Mouse (Mus musculus) testis, postnatal 10 days (tissue): ENCODE data around the gene Peli3.
A peak's percentile ranks its signal among the peaks of the same experiment; 100 is the strongest.
"Not testable (repeated sequence)": the region's sequence is repeated elsewhere in the genome, so short reads cannot be mapped to it uniquely, and the experiment has no call there.

Source experiments
- DNase-seq: peaks from one replicate; pipeline ENCODE4 v3.0.0; 2021; ENCODE audit warnings: low spot score

Peli3 gene

DNA sequence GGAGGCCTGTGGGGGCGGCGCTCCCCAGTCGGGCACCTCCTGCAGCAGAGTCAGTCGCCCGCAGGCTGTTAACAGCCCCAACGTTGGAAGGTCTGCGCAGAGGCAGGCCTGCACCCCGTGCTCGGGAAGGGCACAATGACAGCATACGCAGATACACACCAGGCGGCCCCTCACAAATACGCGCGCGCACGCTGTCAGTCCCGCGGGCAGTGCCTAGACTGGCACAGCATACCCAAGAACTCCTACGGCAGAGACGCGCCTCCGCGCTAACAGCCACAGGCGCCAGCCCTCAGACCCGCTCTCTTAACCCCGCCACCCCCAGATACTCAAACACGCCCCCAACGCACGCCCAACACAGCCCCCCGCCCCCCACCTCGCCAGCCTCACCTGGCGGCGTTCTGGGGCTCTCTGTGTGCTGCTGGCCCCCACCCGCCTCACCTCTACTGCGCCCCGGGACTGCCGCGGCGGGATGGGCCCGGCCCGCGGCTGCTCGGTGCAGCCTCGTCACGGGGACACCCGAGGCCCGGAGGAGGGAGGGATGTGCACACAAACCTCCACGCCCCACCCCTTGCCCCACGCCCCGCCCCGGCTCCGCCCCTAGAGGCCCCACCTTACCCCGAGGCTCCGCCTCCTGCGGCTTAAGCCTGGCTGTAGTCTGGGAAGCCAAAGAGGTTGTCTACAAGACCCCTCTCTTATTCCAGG is at the start of gene Peli3:
TSS of gene Peli3 (minus strand) at position 577 of the 702 bp plus-strand sequence.
- peak; percentile 93 for DNase-seq

DNA sequence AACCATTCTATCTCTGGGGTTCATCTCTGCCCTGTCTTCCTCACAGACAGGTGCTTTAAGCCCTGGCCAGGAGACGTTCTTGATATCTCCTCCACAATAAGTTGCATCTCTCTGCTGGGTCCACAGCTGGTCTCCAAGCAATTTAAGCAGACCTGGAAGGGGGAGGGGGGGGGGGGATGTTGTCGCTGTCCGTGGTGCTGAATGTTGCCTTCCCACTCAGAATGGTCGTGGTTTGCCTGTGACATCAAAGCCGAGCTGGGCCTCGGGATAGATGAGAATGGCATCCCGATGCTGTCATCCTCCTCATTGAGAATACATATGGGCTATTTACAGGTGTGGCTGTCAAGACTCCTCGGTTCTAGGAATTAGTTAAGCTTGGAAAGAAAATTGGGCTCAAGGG is 49.4 kb upstream of the Peli3 start:
- no peak for DNase-seq

DNA sequence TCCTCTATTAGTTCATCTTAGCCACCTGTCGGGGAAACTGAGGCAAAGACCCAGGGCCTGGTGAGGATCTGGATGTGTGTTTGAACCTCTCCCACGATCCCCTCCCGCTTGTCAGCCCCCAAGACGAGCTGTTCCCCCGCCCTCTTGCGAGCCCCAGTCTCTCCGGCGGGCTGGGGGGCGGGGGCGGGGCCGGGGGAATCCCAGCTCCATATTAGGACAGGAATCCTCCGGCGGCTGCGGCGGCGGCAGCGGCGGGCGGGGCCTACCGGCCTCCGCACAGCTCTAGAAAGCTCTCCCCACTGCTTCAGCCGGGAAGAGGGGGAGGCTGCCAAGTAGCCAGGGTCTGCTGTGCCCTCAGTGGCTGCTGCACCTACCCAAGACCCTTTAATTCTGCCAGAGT is 47.8 kb upstream of the Peli3 start:
- DNase-seq = no peak

DNA sequence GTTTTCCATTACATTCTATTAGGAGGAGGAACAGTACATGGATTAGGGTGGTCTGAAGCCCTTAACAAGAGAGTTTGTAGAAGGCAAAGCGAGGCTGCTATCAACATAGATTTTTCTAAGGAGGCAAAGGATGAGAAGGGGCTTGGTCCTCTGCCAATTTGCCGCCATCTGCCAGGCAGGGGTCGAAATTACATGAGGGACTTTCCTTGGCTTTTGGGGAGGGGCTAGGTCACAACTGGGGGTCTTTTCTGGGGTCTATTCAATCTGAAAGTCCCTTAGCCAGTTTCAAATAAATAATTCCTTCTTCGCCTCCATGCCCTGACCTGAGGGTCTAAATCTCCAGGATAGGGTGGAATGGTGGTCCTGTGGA is 47.3 kb upstream of the Peli3 start, which contains the start of gene Npas4:
TSS of gene Npas4 (minus strand) at position 61 of the 370 bp plus-strand sequence.
- no peak for DNase-seq

DNA sequence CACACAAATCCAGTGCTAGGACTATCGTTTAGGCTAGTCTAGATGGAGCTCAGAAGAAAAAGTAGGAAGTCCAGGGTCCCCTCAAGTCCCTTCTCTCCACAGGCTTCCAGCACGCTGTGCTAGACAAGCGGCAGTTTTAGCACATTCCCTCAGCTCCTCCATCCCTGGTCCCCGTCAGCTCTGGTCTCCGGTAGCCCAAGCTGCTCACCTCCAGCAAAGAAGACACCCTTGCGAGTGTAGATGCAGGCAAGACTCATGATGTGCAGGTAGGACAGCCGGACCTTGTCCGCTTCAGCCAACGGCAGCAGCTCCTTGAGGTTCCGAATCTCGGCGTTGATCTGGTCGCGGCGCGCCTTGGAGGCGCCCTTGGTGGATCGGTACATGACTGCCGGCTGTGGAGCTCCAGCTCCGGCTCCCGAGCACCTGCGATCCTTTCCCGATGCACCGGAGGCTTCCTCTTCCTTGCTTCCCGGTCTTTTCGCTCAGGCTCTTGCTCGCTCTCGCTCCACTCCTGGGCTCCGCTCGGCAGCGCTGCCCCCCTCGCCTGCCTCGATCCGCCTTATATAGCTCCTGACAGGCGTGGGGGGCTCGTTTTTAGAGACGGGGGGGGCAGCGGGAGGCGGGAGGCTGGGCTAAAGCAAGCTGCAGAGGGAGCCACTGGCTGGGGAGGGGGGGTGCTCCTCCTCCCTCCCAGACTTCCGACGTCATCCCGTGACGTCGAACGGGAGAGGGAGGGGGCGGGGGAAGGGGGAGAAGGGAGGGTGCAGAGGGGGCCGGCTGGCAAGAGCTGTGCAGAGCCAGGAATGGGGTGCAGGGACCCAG is 46.7 kb upstream of the Peli3 start:
- DNase-seq = no peak

DNA sequence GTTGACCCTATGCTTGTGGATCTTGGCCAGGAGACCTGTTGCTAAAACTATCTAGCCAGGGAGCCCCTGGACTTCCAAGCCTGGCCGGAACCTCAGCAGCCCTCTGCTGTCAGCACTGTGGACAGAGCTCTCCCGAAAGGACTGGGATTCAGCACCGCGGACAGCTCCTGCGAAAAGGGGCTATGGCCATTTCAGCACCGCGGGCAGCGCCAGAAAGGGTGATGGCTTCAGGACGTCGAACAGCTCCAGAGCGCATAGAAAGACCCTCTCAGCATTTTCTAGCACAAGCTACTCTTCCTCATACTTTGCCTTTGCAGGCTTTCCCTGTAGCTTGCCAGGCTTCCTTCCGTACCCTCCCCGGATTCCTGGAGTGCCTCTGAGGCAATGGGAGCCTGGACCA is 46.1 kb upstream of the Peli3 start:
- peak; percentile 99 for DNase-seq

DNA sequence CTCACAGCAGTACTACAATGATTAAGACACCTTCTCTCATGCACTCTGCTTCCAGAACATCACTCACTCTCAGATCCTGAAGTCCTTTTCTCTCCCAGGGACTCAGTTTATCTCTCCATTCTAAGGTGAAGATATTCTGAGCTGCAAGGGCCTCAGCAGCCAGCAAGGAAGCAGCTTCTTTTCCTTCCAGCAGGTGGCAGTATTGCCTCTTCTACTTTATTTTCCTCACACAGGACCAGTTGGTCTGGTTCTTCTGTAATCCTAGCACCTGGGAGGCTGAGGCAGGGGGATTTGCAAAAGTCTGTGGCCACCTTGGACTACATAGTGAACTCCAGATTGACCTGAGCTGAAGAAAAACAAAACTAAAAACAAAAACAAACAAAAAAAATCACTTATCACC is 38.8 kb upstream of the Peli3 start:
- DNase-seq = no peak

DNA sequence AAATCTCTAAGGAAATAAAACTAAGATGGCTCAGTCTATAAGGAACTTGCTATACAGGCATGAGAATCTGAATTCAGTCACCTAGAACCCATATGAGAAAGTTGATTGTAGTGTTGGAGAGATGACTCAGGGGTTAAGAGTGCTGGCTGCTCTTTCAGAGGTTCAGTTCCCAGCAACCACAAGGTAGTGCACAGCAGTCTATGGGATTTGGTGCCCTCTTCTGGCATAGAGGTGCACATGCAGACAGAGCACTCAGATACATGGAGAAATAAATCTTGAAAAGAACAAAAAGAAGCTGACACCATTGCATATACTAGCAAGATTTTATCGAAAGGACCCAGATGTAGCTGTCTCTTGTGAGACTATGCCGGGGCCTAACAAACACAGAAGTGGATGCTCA is 25.3 kb upstream of the Peli3 start:
- DNase-seq = no peak

DNA sequence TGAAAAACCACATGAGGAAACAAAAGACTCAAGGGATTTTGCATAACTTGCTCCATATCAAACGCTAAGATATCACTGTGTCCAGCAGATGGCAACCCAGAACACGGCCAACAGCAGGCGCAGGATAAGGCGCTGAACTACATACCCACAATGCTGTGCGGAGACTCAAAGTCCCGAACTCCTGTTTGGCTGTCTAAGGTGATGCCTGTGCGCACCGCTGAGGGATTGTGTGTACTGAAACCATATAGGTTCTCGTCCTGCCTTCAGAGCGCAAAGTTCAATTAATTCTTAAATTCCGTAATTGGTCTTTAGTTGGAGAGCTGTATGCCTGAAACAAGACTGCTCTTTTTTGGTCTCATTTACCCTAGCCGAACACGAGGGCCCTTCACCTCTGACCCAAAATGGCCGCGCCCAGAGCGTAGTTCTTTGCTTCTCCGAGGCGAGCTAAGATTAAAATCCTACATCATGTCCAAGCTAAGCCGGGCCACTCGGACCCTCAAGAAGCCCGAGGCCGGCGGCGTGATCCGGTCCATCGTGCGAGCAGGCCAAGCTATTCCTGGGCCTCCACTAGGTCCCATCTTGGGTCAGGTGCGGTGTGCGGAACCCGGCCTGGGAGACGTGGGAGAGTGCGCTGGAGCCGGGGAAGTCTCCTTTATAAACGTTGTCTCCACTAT is 19.1 kb upstream of the Peli3 start, which contains the start of gene Mrpl11:
TSS of gene Mrpl11 (plus strand) at position 220 of the 674 bp plus-strand sequence.
- DNase-seq = peak; percentile 91

DNA sequence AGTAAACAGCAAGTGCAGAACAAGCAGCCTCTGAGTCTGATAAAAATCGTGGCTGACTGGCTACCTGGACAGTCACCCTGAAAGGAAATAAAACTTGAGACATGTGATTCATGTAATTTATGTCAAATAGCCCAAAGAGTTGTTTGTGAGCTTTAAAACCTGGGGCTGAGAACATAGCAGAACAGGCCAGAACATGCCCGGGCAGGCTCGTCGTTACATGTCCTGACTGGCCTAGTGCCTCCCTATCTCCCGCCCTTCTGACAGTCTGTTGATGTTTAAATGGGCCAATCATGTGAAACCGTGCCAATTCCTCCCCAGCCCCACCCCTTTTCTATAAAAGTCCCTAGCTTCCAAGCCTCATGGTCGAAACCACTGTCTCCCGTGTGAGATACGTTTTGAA is 5.7 kb upstream of the Peli3 start:
- not testable (repeated sequence) for DNase-seq

DNA sequence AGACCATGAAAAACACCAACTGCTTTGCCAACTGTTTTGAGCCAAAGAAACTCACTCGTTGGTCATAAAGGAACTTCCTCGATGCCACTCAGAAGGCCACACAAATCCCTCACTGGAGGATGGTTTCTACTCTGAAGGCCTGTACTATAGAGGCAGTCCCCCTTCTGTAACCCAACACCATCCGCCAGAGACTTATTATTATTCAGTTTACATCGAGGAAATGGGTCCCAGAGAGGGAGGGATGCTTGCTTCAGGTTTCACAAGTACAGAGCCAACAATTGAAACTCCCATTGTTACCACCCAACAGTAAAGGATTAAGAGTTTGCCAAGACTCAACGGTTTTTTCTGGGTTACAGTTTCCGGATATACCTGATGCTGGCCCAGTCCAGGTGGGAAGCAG is 2.6 kb upstream of the Peli3 start:
- DNase-seq = no peak

DNA sequence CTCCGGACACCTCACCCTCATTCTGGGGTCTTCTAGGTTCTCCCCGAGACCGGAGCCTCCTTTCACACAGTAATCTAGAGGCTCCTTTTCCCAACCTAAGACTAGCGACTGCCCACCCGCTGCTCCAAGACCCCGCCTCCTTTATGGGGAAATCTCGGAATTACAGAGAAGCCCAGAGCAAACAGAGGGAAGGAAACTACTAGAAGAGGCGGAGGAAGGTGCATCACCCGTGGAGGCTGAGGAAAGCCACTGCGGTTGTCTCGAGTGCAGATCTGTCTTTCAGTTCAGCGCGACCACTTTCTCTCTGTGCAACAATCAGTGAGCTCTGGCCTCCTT is 294 bp upstream of the Peli3 start:
- DNase-seq = no peak

DNA sequence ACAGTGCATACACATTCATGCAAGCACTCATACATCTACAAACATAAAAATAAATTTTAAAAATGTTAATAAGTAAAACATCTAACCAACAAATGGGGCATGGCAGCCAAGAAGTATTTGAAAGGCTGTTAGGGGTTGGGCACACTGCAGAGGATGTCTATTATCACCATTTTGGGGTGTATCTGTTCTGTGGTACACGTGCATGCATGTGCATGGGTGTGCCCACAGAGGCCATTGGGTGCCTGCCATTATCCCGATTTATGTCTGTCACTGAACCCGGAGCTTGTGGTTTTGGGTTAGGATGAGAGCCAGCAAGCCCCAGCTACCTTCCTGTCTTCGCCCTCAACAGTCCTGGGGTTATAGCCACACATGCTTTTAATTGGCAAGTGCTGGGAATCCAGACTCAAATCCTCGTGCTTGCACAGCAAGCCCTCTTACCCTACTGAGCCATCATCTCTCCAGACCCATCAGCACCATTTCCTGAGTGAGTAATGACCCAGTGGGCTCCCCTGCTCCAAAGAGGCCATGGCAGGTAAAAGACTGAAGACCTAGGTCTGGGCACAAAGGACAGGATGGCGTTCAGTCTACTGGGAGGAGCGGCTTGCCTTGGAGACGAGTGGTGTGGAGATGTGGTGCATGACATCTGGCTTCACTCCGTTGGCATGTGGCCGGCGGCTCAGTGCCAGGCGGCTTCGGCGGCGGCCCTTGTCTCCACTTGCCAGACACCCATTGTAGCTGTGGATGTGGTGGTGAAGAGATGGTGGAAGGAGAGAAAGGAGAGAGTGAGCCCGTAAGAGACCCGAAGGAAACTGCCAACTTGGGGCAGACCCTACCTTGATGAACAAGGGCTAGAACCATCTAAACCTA is 5.2 kb downstream of the Peli3 start:
- DNase-seq = no peak

DNA sequence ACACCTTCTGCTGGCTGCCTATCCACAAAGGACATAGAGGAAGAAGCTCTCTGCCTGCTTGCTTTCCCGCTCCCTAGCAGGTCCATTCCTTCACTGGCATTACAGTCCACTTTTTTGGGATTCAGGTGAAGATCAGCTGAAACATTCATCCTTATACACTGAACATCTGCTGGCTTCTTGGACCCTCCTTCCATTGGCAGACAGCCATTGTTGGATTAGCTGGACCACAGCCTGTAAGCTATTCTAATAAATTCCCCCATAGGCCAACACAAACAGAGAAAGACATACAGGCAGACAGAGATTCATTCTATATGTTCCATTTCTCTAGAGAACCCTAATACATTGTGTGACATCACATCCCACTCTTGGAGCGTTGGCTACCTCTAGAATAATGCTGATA is 6.0 kb downstream of the Peli3 start:
- DNase-seq = no peak

DNA sequence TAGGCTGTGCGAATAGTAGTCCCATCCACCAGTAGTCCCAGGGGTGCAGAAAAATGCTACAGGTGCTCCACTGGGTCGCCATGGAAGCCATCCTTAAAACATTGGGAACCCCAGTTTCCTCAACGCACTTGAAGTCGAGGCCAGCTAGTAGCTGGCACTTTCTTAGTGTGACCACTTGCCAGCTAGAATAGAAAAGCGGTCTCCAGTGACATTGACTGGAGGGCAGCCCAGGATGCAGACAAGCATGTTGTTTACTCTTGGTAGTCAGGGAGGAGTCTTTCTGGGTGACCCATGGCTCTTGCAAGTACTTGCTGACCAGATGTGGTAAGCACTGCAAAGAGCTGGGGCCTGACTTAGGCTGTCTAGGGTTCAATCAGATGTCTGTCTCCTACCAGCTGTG is 14.1 kb downstream of the Peli3 start:
- DNase-seq = no peak

DNA sequence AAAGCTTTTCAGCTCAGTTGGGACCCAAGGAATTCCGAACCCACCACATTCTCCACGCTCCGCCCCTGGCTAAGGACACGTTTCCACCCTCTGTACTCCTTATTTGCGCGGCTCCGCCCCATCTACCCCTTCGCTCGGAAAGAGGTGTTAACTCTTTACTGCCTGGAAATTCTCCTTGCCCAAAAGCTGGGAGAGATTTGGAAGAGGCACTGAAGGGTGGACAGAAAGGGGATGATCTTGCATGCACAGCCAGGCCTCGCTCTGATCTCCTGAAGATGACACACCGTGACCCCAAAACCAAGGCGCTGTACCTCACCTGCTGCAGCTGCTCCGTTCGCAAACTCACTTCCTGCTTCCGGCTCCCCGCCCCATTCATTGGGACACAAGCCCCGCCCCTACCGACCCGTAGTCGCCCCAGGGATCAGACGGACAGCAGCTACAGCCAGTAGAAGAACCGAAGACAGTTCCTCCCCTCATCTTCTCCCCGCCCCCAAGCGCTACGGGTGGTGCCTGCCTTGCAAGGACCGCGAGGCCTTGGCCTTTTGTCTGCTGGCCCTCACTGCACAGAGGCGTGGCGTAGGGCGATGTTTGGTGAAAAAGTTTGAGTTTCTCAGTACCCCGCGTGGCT is 14.9 kb downstream of the Peli3 start, which contains the start of gene Dpp3:
TSS of gene Dpp3 (minus strand) at position 384 of the 628 bp plus-strand sequence.
- DNase-seq = peak; percentile 100

DNA sequence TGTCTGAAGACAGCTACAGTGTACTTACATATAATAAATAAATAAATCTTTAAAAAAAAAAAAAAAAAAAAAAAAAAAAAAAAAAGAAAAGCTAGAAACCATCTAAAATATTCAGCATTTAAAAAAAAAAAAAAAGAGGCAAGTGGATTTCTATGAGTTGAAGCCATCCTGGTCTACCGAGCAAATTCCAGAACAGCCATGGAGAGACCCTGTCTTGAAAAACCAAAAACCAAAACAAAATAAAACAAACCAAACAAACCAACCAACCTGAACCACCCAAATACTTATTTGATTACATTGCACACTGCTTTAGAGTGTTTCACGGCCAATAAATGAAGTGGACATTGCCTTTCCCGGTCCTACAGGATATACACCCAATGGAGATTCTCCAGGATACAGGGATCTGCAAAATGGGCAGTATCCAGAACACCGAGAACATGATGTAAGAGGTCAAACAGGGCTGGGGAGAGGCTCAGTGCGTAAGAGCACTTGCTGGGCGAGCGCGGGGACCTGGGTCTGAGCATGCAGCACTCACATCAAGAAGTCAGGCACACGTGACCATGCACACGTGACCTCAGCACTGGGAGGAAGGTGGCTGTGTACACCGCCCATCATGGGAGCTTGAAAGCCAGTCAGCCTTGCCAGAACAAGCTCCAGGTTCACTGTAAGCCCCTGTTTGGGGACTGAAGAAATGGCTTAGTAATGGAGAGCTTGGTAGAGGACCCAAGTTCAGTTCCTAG is 17.6 kb downstream of the Peli3 start:
- DNase-seq = no peak

DNA sequence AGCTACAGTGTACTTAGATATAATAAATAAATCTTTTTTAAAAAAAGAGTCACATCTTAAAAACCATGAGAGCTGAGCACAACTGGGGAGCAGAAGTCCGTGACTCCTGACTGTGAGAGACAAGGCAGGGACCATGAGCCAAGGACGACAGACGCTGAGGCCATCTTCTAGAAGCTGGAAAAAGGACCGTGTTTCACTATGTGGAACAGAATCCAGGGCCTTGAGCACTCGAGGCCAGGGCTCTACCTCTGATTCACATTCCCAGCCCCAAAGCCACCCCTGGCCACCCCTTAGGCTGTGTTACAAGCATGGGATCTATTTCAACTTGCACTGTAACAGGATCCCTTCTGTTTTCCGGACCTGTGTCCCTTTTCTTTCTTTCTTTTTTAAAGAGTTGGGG is 23.3 kb downstream of the Peli3 start:
- DNase-seq = no peak

DNA sequence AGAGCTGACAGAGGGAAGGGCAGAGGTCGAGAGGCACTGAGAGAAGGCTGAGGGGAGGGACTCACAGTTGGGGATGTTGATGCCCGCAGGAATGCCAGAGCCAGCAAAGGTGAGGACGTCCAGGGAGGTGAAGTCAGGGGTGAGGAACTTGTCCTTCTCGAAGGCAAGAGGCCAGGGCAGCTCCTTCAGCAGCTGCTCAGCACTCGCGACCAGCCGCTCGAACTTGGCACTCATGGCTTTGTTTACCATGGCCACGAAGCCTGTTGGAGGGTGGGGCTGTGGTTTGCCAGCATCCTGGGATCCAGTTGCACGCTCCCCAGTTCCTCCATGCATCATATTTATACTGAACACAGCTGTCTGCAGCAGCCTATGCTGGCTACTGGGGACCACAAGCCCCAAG is 26.1 kb downstream of the Peli3 start:
- DNase-seq = no peak

DNA sequence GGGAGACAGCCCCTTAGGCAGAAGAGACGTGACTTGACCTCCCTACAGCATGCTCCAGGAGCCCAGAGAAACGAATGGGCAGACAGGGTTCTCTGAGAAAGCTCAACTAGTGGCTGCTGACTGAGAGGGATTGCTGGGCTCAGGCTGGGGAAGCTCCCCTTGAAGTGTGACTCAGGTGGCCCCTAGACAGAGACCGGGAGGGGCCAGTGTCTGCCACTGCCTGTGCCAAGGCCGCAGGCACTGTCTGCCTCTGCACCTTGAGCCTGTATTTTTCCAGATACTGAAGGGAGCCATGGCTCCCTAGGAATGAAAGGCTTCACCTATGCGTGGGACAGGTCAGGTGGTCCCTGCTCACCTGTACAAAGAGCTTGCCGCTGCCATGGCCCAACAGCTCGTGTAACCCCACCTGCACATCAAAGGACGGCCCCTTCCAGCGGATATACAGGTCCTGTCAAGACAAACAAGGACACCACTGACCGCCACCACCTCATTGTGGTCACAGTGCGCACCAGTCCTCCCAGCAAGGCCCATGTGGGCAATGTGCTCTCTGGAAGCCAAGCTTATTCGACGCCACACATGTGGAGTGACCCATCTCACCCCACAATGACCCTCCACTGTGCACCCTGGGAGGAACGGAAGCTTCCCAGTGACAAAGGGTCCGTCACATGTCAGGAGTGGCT is 26.9 kb downstream of the Peli3 start:
- DNase-seq = no peak
